Mouse (Mus musculus) macrophage (primary cell): ENCODE measurements around the gene Sorbs1. TPM values are rescaled to one million over a fixed set of nuclear protein-coding genes. Genes with fewer than 3 reads are reported as not detected.

Experiments used
- H3K27ac ChIP-seq: fragments of 350-480 bp; formaldehyde crosslinking; 2 replicates; pipeline ENCODE4 v1.9.0; 2021
- H3K36me3 ChIP-seq: fragments of 350-480 bp; formaldehyde crosslinking; 2 replicates; pipeline ENCODE4 v1.9.0; 2021; ENCODE audit errors: inconsistent target
- H3K4me3 ChIP-seq: fragments of 350-480 bp; formaldehyde crosslinking; 2 replicates; pipeline ENCODE4 v1.9.0; 2021; ENCODE audit errors: inconsistent target
- H3K79me2 ChIP-seq: fragments of 350-480 bp; formaldehyde crosslinking; 2 replicates; pipeline ENCODE4 v1.9.0; 2021; ENCODE audit errors: inconsistent target
- whole genome bisulfite sequencing: methylation state at CpG from one replicate; pipeline ENCODE4 v1.1.7; 2026; ENCODE audit warnings: inconsistent platforms; ENCODE audit not compliant: missing documents; 5-methylcytosine and 5-hydroxymethylcytosine counted together
- polyA plus RNA-seq: library from polyadenylated mRNA; stranded (reverse); fragments of 250-400 nt; gene quantifications from 3 replicates; pipeline ENCODE4 v1.2.4, GENCODE M21; 2018; ENCODE audit warnings: inconsistent platforms

Gene Sorbs1
- polyA plus RNA-seq, 1 experiment from 2014 or later = 0.19 TPM

- Histone ChIP-seq H3K36me3 (no peaks in the 10 kb centered on the region), H3K27ac (no peak overlapping the region), H3K79me2 (no peaks in the 10 kb centered on the region), H3K4me3 (no peak overlapping the region)
- WGBS = 72% methylated on average over 5 of the region's 5 CpGs
These were observed 129.6 kb downstream of the Sorbs1 start for GRCm38 (mm10) chr19:40383931-40384330.

- Histone ChIP-seq H3K79me2 (no peaks in the 10 kb centered on the region), H3K36me3 (no peaks in the 10 kb centered on the region), H3K4me3 (no peak overlapping the region), H3K27ac (no peak overlapping the region)
- WGBS = 97% methylated on average over 3 of the region's 3 CpGs
These were observed 132.9 kb downstream of the Sorbs1 start for GRCm38 (mm10) chr19:40380656-40381055.

- Histone ChIP-seq H3K4me3 (no peak overlapping the region), H3K36me3 (no peaks in the 10 kb centered on the region), H3K27ac (no peak overlapping the region), H3K79me2 (no peaks in the 10 kb centered on the region)
- WGBS = 89% methylated on average over 6 of the region's 6 CpGs
These were observed 133.6 kb downstream of the Sorbs1 start for GRCm38 (mm10) chr19:40380005-40380404.

GRCm38 (mm10) chr19:40379081-40379480 lies 134.5 kb downstream of the Sorbs1 start:
- Histone ChIP-seq H3K4me3 (no peak overlapping the region), H3K36me3 (no peaks in the 10 kb centered on the region), H3K27ac (no peak overlapping the region), H3K79me2 (no peaks in the 10 kb centered on the region)
- 91% methylated on average over 2 of the region's 4 CpGs for WGBS

GRCm38 (mm10) chr19:40377632-40378031 lies 135.9 kb downstream of the Sorbs1 start:
- Histone ChIP-seq H3K27ac (no peak overlapping the region), H3K4me3 (no peak overlapping the region), H3K79me2 (no peaks in the 10 kb centered on the region), H3K36me3 (no peaks in the 10 kb centered on the region)
- WGBS = 90% methylated on average over 14 of the region's 14 CpGs

GRCm38 (mm10) chr19:40376566-40377281 lies 136.9 kb downstream of the Sorbs1 start:
- 91% methylated on average over 21 of the region's 21 CpGs for WGBS
- H3K4me3 ChIP-seq = no peak overlapping the region
- H3K36me3 ChIP-seq = no peaks in the 10 kb centered on the region
- H3K79me2 ChIP-seq = no peaks in the 10 kb centered on the region
- no peak overlapping the region for H3K27ac ChIP-seq

- Histone ChIP-seq H3K27ac (no peak overlapping the region), H3K36me3 (no peaks in the 10 kb centered on the region), H3K4me3 (no peak overlapping the region), H3K79me2 (no peaks in the 10 kb centered on the region)
- WGBS = 97% methylated on average over 2 of the region's 2 CpGs
These were observed 138.9 kb downstream of the Sorbs1 start for GRCm38 (mm10) chr19:40374720-40375119.

- Histone ChIP-seq H3K79me2 (no peaks in the 10 kb centered on the region), H3K36me3 (no peaks in the 10 kb centered on the region), H3K27ac (no peak overlapping the region), H3K4me3 (no peak overlapping the region)
- WGBS = 92% methylated on average over 5 of the region's 5 CpGs
These were observed 140.9 kb downstream of the Sorbs1 start for GRCm38 (mm10) chr19:40372679-40373078.

- Histone ChIP-seq H3K79me2 (no peaks in the 10 kb centered on the region), H3K27ac (no peak overlapping the region), H3K4me3 (no peak overlapping the region), H3K36me3 (no peaks in the 10 kb centered on the region)
- WGBS = 40% methylated on average over 4 of the region's 4 CpGs
These were observed 141.7 kb downstream of the Sorbs1 start for GRCm38 (mm10) chr19:40371866-40372265.

GRCm38 (mm10) chr19:40369852-40370811 lies 143.4 kb downstream of the Sorbs1 start:
- Histone ChIP-seq H3K79me2 (no peaks in the 10 kb centered on the region), H3K27ac (no peak overlapping the region), H3K36me3 (no peaks in the 10 kb centered on the region), H3K4me3 (no peak overlapping the region)
- WGBS = 76% methylated on average over 17 of the region's 18 CpGs

GRCm38 (mm10) chr19:40368517-40368916 lies 145.1 kb downstream of the Sorbs1 start:
- no peak overlapping the region for H3K27ac ChIP-seq
- 92% methylated on average over 2 of the region's 2 CpGs for WGBS
- H3K36me3 ChIP-seq = no peaks in the 10 kb centered on the region
- H3K4me3 ChIP-seq = no peak overlapping the region
- no peaks in the 10 kb centered on the region for H3K79me2 ChIP-seq

GRCm38 (mm10) chr19:40366163-40366941 lies 147.2 kb downstream of the Sorbs1 start:
- Histone ChIP-seq H3K79me2 (no peaks in the 10 kb centered on the region), H3K4me3 (no peak overlapping the region), H3K36me3 (no peaks in the 10 kb centered on the region), H3K27ac (no peak overlapping the region)
- 23% methylated on average over 11 of the region's 11 CpGs for WGBS

GRCm38 (mm10) chr19:40365137-40365536 lies 148.4 kb downstream of the Sorbs1 start:
- Histone ChIP-seq H3K36me3 (no peaks in the 10 kb centered on the region), H3K4me3 (no peak overlapping the region), H3K79me2 (no peaks in the 10 kb centered on the region), H3K27ac (no peak overlapping the region)
- 90% methylated on average over 5 of the region's 5 CpGs for WGBS

GRCm38 (mm10) chr19:40363447-40363846 lies 150.1 kb downstream of the Sorbs1 start:
- no peaks in the 10 kb centered on the region for H3K36me3 ChIP-seq
- WGBS = 96% methylated on average over 5 of the region's 5 CpGs
- no peak overlapping the region for H3K4me3 ChIP-seq
- H3K27ac ChIP-seq = no peak overlapping the region
- H3K79me2 ChIP-seq = no peaks in the 10 kb centered on the region
